Mouse (Mus musculus): ENCODE measurements around the gene Rbm3. TPM values are rescaled to one million over a fixed set of nuclear protein-coding genes. Genes with fewer than 3 reads are reported as not detected.
A peak's percentile ranks its signal among the peaks of the same experiment; 100 is the strongest.

Gene Rbm3
- polyA plus RNA-seq (2014; fragmentation: Nextera tagmentation; extraction: Ambion mirVana): 379 and 383 TPM in 2 replicates

DNA sequence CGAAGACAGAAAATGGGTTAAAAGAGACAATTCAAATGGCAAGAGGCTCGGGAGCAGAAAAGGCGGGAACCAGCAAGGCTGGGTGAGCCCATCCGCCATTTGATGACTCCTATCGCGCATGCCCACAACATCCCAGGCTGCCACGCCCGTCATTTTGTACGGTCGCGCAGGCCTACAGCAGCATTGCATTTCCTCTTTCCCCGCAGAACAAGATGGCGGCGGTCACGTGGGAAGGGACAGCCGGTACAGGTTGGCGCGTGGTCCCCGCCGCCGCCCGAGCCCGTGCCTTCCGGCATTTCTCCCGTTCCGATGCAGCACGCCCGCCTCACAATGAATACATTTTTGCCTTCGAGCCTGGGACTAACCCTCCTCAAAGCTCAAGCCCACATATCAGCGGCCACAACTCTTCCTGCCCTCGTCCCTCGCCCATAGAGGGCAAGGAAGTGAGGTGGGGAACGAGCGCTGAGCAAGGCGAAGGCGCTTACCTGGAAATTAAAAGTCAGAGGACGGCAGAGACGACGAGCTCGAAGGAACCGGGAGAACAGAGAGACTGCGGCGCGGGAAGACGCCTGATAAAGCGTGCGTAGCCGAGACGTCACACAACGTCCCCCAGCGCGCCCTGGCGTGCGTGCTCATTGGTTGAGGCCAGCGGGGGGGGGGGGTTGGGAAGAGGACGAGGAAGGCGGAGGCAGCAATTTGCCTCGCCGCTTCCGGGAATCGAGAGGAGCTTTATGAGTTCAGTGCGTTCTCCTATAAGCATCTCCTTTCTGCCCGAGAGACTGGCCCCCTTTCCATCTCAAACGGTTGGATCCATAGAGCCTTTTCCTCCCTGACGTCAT is at the start of gene Rbm3:
Gene Rbm3 (minus strand): TSS at position 728 of the 839 bp plus-strand sequence.
- H3K4me3 ChIP-seq (ENCODE audit: low read depth, low read length): peak within 1 kb of the TSS; percentile 56
- no peaks in the 10 kb centered on the region for H3K27me3 ChIP-seq (ENCODE audit: control insufficient read depth, insufficient read depth, low read length)
- H3K4me2 ChIP-seq (ENCODE audit: low read depth, low read length): peak within 1 kb of the TSS; percentile 50
- 0 out of 2 replicates have a peak, but pooled peaks cover 5% of the 10 kb centered on the region for H3K4me1 ChIP-seq (ENCODE audit: control insufficient read depth, insufficient read depth, low read length)
- 13% methylated on average over 56 of the region's 65 CpGs for WGBS
- H3K36me3 ChIP-seq (ENCODE audit: control insufficient read depth, insufficient read depth, low read length): peaks cover 11% of the 10 kb centered on the region; the same call in 1 of the 2 replicates
- no peaks in the 10 kb centered on the region for H3K9me3 ChIP-seq (ENCODE audit: control insufficient read depth, low read length)
- H3K27ac ChIP-seq (ENCODE audit: low read depth, low read length): peak within 1 kb of the TSS; percentile 97
- H3K9ac ChIP-seq (replicated peaks; ENCODE audit: low read depth, low read length): peak within 1 kb of the TSS; percentile 78
- peak; percentile 95 for ATAC-seq (ENCODE audit: low read depth)

DNA sequence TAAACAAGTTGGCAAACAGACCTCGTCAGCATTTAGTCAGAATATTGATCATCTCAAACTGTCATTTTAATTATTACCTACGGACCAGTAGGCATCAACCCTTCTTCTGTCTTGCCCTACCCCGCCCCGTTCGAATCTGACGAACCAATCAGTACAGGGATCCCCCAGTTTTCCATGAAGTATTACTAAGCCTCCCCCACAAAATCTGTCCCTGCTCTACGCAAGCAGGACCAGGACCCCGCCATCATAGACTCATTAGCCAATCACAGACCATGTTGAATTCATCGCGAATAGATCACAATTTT is 47.7 kb upstream of the Rbm3 start, which contains the start of gene Ebp:
Gene Ebp (minus strand): TSS at position 94 of the 305 bp plus-strand sequence.
- peak within 1 kb of the TSS; percentile 47 for H3K4me3 ChIP-seq (ENCODE audit: low read depth, low read length)
- H3K27ac ChIP-seq (ENCODE audit: low read depth, low read length): peak within 1 kb of the TSS; percentile 34
- H3K27me3 ChIP-seq (ENCODE audit: control insufficient read depth, insufficient read depth, low read length): no peaks in the 10 kb centered on the region
- peak within 1 kb of the TSS; percentile 59 for H3K9ac ChIP-seq (replicated peaks; ENCODE audit: low read depth, low read length)
- WGBS: 16% methylated on average over 10 of the region's 10 CpGs
- H3K9me3 ChIP-seq (ENCODE audit: control insufficient read depth, low read length): no peaks in the 10 kb centered on the region
- H3K4me2 ChIP-seq (ENCODE audit: low read depth, low read length): peak within 1 kb of the TSS; percentile 47
- H3K4me1 ChIP-seq (ENCODE audit: control insufficient read depth, insufficient read depth, low read length): no peaks in the 10 kb centered on the region
- H3K36me3 ChIP-seq (ENCODE audit: control insufficient read depth, insufficient read depth, low read length): no peaks in the 10 kb centered on the region
- ATAC-seq (ENCODE audit: low read depth): peak; percentile 67

DNA sequence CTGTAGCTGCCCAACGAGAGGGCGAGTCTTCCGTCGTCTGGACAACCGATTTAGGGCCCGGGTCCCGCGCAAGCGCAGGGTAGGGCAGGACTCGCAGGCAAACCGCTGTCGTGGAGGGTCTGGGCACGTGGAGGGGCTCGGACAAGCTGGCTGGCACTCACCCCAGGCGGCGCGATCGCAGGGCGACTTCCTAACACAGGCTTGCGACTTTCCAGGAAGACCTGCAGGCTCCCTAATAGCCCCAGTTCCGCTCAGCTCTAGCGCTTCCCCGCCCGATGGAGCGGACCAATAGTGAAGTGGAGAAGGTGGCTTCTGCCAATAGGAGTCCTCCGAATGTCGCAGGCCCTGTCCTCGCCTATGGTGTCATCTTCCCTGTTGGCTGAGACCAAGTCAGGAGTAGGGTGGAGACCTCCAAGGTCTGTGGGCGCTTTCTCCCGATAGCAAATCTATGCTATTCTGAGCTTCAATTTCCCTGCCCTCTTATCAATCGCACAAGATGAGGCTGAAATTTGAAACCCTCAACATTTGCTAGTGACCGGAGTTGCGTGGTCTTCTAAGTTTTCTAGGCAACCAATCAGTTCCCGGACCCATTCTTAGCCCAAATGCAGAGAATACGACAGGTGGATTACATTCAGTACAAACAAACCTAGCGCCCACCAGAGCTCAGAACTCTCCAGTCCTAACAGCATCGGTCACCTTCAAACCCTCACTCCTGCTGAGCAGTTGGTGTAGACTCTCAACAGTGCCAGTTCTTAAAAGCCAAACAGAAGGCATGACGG is 47.1 kb upstream of the Rbm3 start:
- Histone ChIP-seq H3K9ac (replicated peaks; ENCODE audit: low read depth, low read length) (peak overlapping the region; percentile 59), H3K27me3 (ENCODE audit: control insufficient read depth, insufficient read depth, low read length) (no peaks in the 10 kb centered on the region), H3K9me3 (ENCODE audit: control insufficient read depth, low read length) (no peaks in the 10 kb centered on the region), H3K36me3 (ENCODE audit: control insufficient read depth, insufficient read depth, low read length) (no peaks in the 10 kb centered on the region), H3K4me2 (ENCODE audit: low read depth, low read length) (peak overlapping the region; percentile 47), H3K4me1 (ENCODE audit: control insufficient read depth, insufficient read depth, low read length) (no peaks in the 10 kb centered on the region), H3K27ac (ENCODE audit: low read depth, low read length) (peak overlapping the region; percentile 34), H3K4me3 (ENCODE audit: low read depth, low read length) (peak overlapping the region; percentile 47)
- ATAC-seq (ENCODE audit: low read depth): peak; percentile 98
- 12% methylated on average over 38 of the region's 38 CpGs for WGBS

DNA sequence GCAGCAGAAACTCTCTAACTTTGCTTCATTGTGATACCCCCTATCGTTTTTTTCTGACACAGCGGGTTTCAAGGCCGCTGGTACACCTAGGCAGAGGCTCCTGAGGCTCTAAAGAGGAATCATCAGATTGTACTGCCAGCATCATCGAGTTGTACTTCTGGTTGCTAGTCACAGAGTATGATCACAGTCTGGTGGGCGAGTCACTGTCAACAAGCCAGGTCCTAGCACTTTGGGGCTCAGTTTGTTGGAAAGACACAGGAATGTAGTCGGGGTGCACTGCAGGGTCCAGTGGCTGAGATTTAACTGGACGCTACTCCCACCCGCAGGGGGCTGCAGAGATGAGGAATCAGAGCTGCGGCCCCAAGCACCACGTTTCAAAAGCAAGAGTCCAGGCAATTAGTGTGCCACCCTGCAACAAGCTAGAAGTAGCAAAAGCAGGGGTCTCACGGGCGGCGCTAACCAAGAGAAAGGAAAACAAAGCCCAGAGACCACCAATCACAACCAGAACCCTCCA is 46.5 kb upstream of the Rbm3 start:
- H3K36me3 ChIP-seq (ENCODE audit: control insufficient read depth, insufficient read depth, low read length): no peaks in the 10 kb centered on the region
- H3K27ac ChIP-seq (ENCODE audit: low read depth, low read length): peak overlapping the region; percentile 34; the same call in 1 of the 2 replicates
- H3K4me2 ChIP-seq (ENCODE audit: low read depth, low read length): peak overlapping the region; percentile 47
- ATAC-seq (ENCODE audit: low read depth): no peak; the same call in 1 of the 2 replicates
- no peaks in the 10 kb centered on the region for H3K27me3 ChIP-seq (ENCODE audit: control insufficient read depth, insufficient read depth, low read length)
- H3K4me3 ChIP-seq (ENCODE audit: low read depth, low read length): peak overlapping the region; percentile 47
- H3K9ac ChIP-seq (replicated peaks; ENCODE audit: low read depth, low read length): peak overlapping the region; percentile 59
- 17% methylated on average over 12 of the region's 13 CpGs for WGBS
- H3K9me3 ChIP-seq (ENCODE audit: control insufficient read depth, low read length): no peaks in the 10 kb centered on the region
- H3K4me1 ChIP-seq (ENCODE audit: control insufficient read depth, insufficient read depth, low read length): no peaks in the 10 kb centered on the region

DNA sequence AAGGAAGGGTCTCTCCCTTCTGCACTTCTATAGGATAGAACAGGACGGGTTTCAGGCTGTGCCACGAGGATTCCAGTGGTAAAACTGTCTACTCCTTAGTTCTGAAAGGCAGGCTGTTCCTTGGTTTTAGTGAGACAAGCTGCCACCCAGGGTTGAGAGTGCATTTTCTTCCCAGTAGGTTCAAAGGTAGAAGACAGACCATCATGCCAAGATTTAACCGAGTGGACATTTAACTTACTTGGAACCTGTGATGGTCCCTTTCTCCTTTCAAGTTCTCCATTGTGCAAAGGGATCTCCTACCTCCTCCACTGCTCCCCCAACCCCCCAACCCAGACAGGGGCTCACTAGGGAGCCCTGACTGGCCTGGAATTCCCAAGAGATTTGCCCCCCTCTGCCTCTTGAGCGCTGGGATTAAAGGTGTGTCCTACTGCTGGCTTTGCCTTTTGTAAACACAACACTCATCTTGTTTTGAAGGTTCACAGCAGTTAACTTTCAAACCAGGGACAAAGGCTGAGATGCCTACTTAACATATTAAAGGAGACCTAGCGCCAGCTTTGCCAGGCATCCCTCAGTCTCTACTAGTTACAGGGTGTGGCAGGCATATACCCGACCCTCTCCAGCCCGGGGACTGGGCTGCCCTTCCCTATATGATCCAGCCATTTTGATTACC is 37.3 kb upstream of the Rbm3 start:
- 24% methylated on average over 7 of the region's 7 CpGs for WGBS
- Histone ChIP-seq H3K9ac (replicated peaks; ENCODE audit: low read depth, low read length) (no peak overlapping the region), H3K9me3 (ENCODE audit: control insufficient read depth, low read length) (no peaks in the 10 kb centered on the region), H3K36me3 (ENCODE audit: control insufficient read depth, insufficient read depth, low read length) (no peaks in the 10 kb centered on the region), H3K4me1 (ENCODE audit: control insufficient read depth, insufficient read depth, low read length) (no peaks in the 10 kb centered on the region), H3K4me2 (ENCODE audit: low read depth, low read length) (no peak overlapping the region), H3K27ac (ENCODE audit: low read depth, low read length) (no peak overlapping the region), H3K27me3 (ENCODE audit: control insufficient read depth, insufficient read depth, low read length) (no peaks in the 10 kb centered on the region), H3K4me3 (ENCODE audit: low read depth, low read length) (no peak overlapping the region)
- no peak for ATAC-seq (ENCODE audit: low read depth)

DNA sequence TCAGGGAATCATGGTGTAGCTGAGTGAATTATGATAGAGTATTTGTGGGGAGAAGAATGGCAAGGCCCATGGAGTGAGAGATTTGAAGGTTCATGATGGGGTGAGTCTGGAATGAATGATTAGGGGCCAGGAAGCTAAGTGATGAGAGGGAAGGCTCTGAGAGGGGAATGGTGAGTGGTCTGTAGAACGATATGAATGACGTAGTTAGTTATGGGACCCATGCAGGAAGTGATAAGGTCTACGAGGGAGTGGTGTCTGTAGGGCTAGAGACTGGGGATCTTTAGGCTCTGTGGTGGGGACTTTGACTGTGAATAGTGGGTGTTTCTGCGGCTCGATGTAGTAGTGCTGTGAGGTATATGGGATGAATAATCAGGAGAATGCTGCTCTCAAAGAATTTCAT is 34.0 kb upstream of the Rbm3 start:
- Histone ChIP-seq H3K4me1 (ENCODE audit: control insufficient read depth, insufficient read depth, low read length) (no peaks in the 10 kb centered on the region), H3K27me3 (ENCODE audit: control insufficient read depth, insufficient read depth, low read length) (no peaks in the 10 kb centered on the region), H3K9me3 (ENCODE audit: control insufficient read depth, low read length) (no peaks in the 10 kb centered on the region), H3K27ac (ENCODE audit: low read depth, low read length) (no peak overlapping the region), H3K9ac (replicated peaks; ENCODE audit: low read depth, low read length) (no peak overlapping the region), H3K4me3 (ENCODE audit: low read depth, low read length) (no peak overlapping the region), H3K4me2 (ENCODE audit: low read depth, low read length) (no peak overlapping the region), H3K36me3 (ENCODE audit: control insufficient read depth, insufficient read depth, low read length) (no peaks in the 10 kb centered on the region)
- ATAC-seq (ENCODE audit: low read depth): no peak
- WGBS: 91% methylated on average over 5 of the region's 5 CpGs

DNA sequence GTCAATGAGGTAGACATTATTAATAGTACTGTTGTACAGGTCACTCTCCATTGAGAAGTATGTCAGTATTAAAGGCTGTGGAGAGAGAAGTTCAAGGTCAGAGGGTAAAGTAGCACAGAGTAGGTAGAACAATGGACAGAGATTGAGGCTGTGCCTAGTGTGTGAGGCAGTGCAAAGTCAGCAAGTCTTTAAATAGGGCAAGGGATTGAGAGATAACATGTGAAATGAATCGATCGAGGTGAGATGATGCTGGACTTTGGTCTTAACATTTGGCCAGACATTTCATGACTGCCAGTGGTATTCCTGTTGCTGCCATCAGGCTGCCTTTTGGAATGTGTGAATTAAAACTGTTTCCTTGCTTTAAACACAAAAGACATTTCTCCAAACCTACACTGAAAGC is 33.2 kb upstream of the Rbm3 start:
- no peaks in the 10 kb centered on the region for H3K4me1 ChIP-seq (ENCODE audit: control insufficient read depth, insufficient read depth, low read length)
- no peak overlapping the region for H3K4me2 ChIP-seq (ENCODE audit: low read depth, low read length)
- no peak overlapping the region for H3K9ac ChIP-seq (replicated peaks; ENCODE audit: low read depth, low read length)
- no peak overlapping the region for H3K4me3 ChIP-seq (ENCODE audit: low read depth, low read length)
- H3K9me3 ChIP-seq (ENCODE audit: control insufficient read depth, low read length): no peaks in the 10 kb centered on the region
- no peaks in the 10 kb centered on the region for H3K27me3 ChIP-seq (ENCODE audit: control insufficient read depth, insufficient read depth, low read length)
- no peaks in the 10 kb centered on the region for H3K36me3 ChIP-seq (ENCODE audit: control insufficient read depth, insufficient read depth, low read length)
- no peak for ATAC-seq (ENCODE audit: low read depth)
- no peak overlapping the region for H3K27ac ChIP-seq (ENCODE audit: low read depth, low read length)
- WGBS: 98% methylated on average over 2 of the region's 2 CpGs

DNA sequence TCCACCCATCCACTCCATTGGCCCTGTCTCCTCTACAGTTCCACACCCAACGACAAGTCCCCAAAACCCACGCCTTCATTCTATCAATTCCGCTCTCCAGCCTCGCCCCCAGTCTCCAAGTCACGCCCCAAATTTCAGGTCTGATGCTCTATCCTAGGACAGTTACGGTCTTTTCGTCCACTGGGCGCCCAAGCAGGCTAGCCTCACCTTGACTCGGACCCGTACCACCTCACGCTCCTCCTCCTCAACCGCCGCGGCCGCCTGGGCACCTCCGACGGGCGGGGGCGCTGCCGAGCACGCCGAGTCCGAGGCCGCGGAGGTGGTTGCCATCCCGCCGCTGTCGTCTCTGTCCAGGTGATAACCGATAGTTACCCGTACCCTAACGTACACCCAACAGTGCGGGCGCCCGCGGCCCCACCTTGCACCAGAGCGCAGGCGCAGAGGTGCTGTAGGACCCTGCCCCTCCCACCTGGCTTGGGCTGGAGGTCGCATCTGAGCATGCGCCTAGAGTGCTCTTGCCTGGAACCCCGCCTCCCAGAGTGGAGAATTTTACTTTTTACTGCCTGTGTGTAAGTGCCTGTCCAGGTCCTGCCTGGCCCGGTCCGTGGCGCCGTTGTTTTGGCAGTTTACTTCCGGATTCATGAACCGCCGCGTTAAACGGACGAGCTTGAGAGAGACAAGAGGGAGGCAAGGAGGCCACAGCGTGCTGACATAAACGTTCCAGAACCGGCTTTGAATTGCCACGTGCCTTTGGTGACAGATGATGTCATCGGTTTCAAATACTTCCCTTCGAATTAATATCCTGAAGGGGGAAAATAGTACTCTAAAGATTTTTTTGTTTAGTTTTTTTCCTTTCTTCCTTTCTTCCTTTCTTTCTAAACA is 30.1 kb upstream of the Rbm3 start, which contains the start of gene Tbc1d25:
Gene Tbc1d25 (minus strand): TSS at position 678 of the 882 bp plus-strand sequence.
- Histone ChIP-seq H3K27ac (ENCODE audit: low read depth, low read length) (peak within 1 kb of the TSS; percentile 39; the same call in 1 of the 2 replicates), H3K27me3 (ENCODE audit: control insufficient read depth, insufficient read depth, low read length) (no peaks in the 10 kb centered on the region), H3K9ac (replicated peaks; ENCODE audit: low read depth, low read length) (peak within 1 kb of the TSS; percentile 68), H3K4me2 (ENCODE audit: low read depth, low read length) (peak within 1 kb of the TSS; percentile 46), H3K9me3 (ENCODE audit: control insufficient read depth, low read length) (no peaks in the 10 kb centered on the region), H3K36me3 (ENCODE audit: control insufficient read depth, insufficient read depth, low read length) (no peaks in the 10 kb centered on the region), H3K4me1 (ENCODE audit: control insufficient read depth, insufficient read depth, low read length) (no peaks in the 10 kb centered on the region), H3K4me3 (ENCODE audit: low read depth, low read length) (peak within 1 kb of the TSS; percentile 55)
- ATAC-seq (ENCODE audit: low read depth): peak; percentile 94
- 16% methylated on average over 56 of the region's 56 CpGs for WGBS
